Mouse (Mus musculus) heart, postnatal 0 days (tissue): ENCODE results near the gene Nrsn1.

Source experiments
- CTCF ChIP-seq: IDR thresholded peaks from 2 replicates; pipeline ENCODE4 v1.5.1; 2016; ENCODE audit warnings: antibody characterized with exemption, control low read depth, low read depth
- EP300 ChIP-seq: IDR thresholded peaks from 2 replicates; pipeline ENCODE4 v1.6.1; 2016; ENCODE audit warnings: antibody characterized with exemption, low read depth

- TF ChIP-seq CTCF (no peak), EP300 (no peak)
Measured at GRCm38 (mm10) chr13:25251893-25252292, 18.4 kb downstream of the Nrsn1 start.
